31 mouse cellular contexts compared by ENCODE assay signal in genomic region chr12:71483536-71484165, GRCm38 (mm10).
A peak's percentile ranks its signal among the peaks of the same experiment; 100 is the strongest.
DNase-seq lines count a peak whose midpoint lies in the region; ATAC-seq lines count a peak whose summit lies in the region.
"Had no signal": no experiment of that assay in that cellular context is flagged by ENCODE, and none has a peak within 500 bp of the region (broad histone marks: within the 10 kb centered on the region; RNA-seq: fewer than 3 reads in every experiment).

No protein-coding gene starts in this region.

- no peaks in the 10 kb centered on the region for H3K36me3 ChIP-seq in embryonic facial prominence, embryonic 13.5 days
- H3K36me3 ChIP-seq in embryonic facial prominence, embryonic 10.5 days (replicated peaks), result no peaks in the 10 kb centered on the region
- no peaks in the 10 kb centered on the region for H3K36me3 ChIP-seq in heart, embryonic 15.5 days
- no peaks in the 10 kb centered on the region for H3K36me3 ChIP-seq in embryonic facial prominence, embryonic 14.5 days (ENCODE audit: control insufficient read depth, insufficient read depth, low read length)
- H3K36me3 ChIP-seq: hindbrain, embryonic 12.5 days; intestine, embryonic 15.5 days; limb, embryonic 10.5 days; limb, embryonic 15.5 days; liver, embryonic 13.5 days; midbrain, embryonic 13.5 days; neural tube, embryonic 15.5 days; stomach, embryonic 15.5 days had no signal

- H3K27ac ChIP-seq in embryonic facial prominence, embryonic 13.5 days, result 0 out of 2 replicates have a peak overlapping the region, but pooled peaks have one; percentile 28
- H3K27ac ChIP-seq in embryonic facial prominence, embryonic 10.5 days (replicated peaks), result no peak overlapping the region
- peak overlapping the region; percentile 27; the same call in 1 of the 2 replicates for H3K27ac ChIP-seq in heart, embryonic 15.5 days
- H3K27ac ChIP-seq in embryonic facial prominence, embryonic 14.5 days (replicated peaks; ENCODE audit: low read depth, low read length), result peak overlapping the region; percentile 70; the same call in 1 of the 2 replicates
- H3K27ac ChIP-seq: forebrain, embryonic 13.5 days; hindbrain, embryonic 12.5 days; intestine, embryonic 15.5 days; limb, embryonic 15.5 days; liver, embryonic 13.5 days; midbrain, embryonic 13.5 days; neural tube, embryonic 15.5 days had no signal

- no peak for ATAC-seq in embryonic facial prominence, embryonic 13.5 days (ENCODE audit: insufficient number of reproducible peaks, insufficient read depth, low FRiP score, low TSS enrichment, low read depth)
- ATAC-seq in heart, embryonic 15.5 days (replicated peaks; ENCODE audit: insufficient number of reproducible peaks, insufficient read depth, low FRiP score, low read depth), result no peak
- no peak for ATAC-seq in embryonic facial prominence, embryonic 14.5 days (ENCODE audit: low read depth)
- ATAC-seq: forebrain, embryonic 13.5 days; hindbrain, postnatal 0 days; intestine, embryonic 15.5 days; lung, postnatal 0 days; midbrain, embryonic 13.5 days had no signal

- no peak overlapping the region for H3K4me2 ChIP-seq in embryonic facial prominence, embryonic 13.5 days
- H3K4me2 ChIP-seq in heart, embryonic 15.5 days, result no peak overlapping the region
- no peak overlapping the region for H3K4me2 ChIP-seq in embryonic facial prominence, embryonic 14.5 days (ENCODE audit: low read depth, low read length)
- H3K4me2 ChIP-seq: forebrain, embryonic 13.5 days; hindbrain, embryonic 12.5 days; intestine, embryonic 15.5 days; limb, embryonic 15.5 days; liver, embryonic 13.5 days; midbrain, embryonic 13.5 days; neural tube, embryonic 15.5 days; stomach, embryonic 15.5 days had no signal

- H3K9me3 ChIP-seq in embryonic facial prominence, embryonic 13.5 days, result no peaks in the 10 kb centered on the region
- no peaks in the 10 kb centered on the region for H3K9me3 ChIP-seq in embryonic facial prominence, embryonic 10.5 days
- H3K9me3 ChIP-seq in heart, embryonic 15.5 days (replicated peaks), result no peaks in the 10 kb centered on the region
- H3K9me3 ChIP-seq in embryonic facial prominence, embryonic 14.5 days (ENCODE audit: control insufficient read depth, low read length), result no peaks in the 10 kb centered on the region
- H3K9me3 ChIP-seq: forebrain, embryonic 13.5 days; hindbrain, embryonic 12.5 days; intestine, embryonic 15.5 days; limb, embryonic 10.5 days; limb, embryonic 15.5 days; liver, embryonic 13.5 days; midbrain, embryonic 13.5 days; neural tube, embryonic 15.5 days; stomach, embryonic 15.5 days had no signal

- WGBS in embryonic facial prominence, embryonic 13.5 days, result 79% methylated on average over 7 of the region's 7 CpGs
- WGBS in embryonic facial prominence, embryonic 10.5 days, result 91% methylated on average over 7 of the region's 7 CpGs
- WGBS in heart, embryonic 15.5 days, result 65% methylated on average over 7 of the region's 7 CpGs
- 78% methylated on average over 7 of the region's 7 CpGs for WGBS in embryonic facial prominence, embryonic 14.5 days

- H3K9ac ChIP-seq in embryonic facial prominence, embryonic 13.5 days, result no peak overlapping the region
- H3K9ac ChIP-seq in heart, embryonic 15.5 days, result no peak overlapping the region
- no peak overlapping the region for H3K9ac ChIP-seq in embryonic facial prominence, embryonic 14.5 days (ENCODE audit: low read depth, low read length)
- H3K9ac ChIP-seq: forebrain, embryonic 13.5 days; hindbrain, embryonic 12.5 days; intestine, embryonic 15.5 days; limb, embryonic 15.5 days; liver, embryonic 13.5 days; midbrain, embryonic 13.5 days; neural tube, embryonic 15.5 days; stomach, embryonic 15.5 days had no signal

- no peaks in the 10 kb centered on the region for H3K27me3 ChIP-seq in embryonic facial prominence, embryonic 13.5 days
- H3K27me3 ChIP-seq in embryonic facial prominence, embryonic 10.5 days (replicated peaks; ENCODE audit: low read depth, poor library complexity, severe bottlenecking), result peaks cover 15% of the 10 kb centered on the region; the same call in 1 of the 2 replicates
- no peaks in the 10 kb centered on the region for H3K27me3 ChIP-seq in heart, embryonic 15.5 days
- 0 out of 2 replicates have a peak, but pooled peaks cover 5% of the 10 kb centered on the region for H3K27me3 ChIP-seq in embryonic facial prominence, embryonic 14.5 days (replicated peaks; ENCODE audit: control insufficient read depth, insufficient read depth, low read length)
- H3K27me3 ChIP-seq: hindbrain, embryonic 12.5 days; intestine, embryonic 15.5 days; limb, embryonic 15.5 days; liver, embryonic 13.5 days; megakaryocyte, embryonic 14.5 days; neural tube, embryonic 15.5 days; stomach, embryonic 15.5 days had no signal

- H3K4me3 ChIP-seq in embryonic facial prominence, embryonic 13.5 days, result no peak overlapping the region
- H3K4me3 ChIP-seq in embryonic facial prominence, embryonic 10.5 days, result no peak overlapping the region
- H3K4me3 ChIP-seq in heart, embryonic 15.5 days, result no peak overlapping the region
- H3K4me3 ChIP-seq in embryonic facial prominence, embryonic 14.5 days (ENCODE audit: low read depth, low read length), result no peak overlapping the region
- H3K4me3 ChIP-seq: forebrain, embryonic 13.5 days; hindbrain, embryonic 12.5 days; intestine, embryonic 15.5 days; limb, embryonic 10.5 days; limb, embryonic 15.5 days; liver, embryonic 13.5 days; megakaryocyte, embryonic 14.5 days; midbrain, embryonic 13.5 days; neural tube, embryonic 15.5 days; stomach, embryonic 15.5 days had no signal

- H3K4me1 ChIP-seq in embryonic facial prominence, embryonic 13.5 days, result peaks cover 45% of the 10 kb centered on the region
- peaks cover 38% of the 10 kb centered on the region for H3K4me1 ChIP-seq in embryonic facial prominence, embryonic 10.5 days
- peaks cover 40% of the 10 kb centered on the region for H3K4me1 ChIP-seq in heart, embryonic 15.5 days (replicated peaks)
- peaks cover 27% of the 10 kb centered on the region for H3K4me1 ChIP-seq in embryonic facial prominence, embryonic 14.5 days (ENCODE audit: control insufficient read depth, insufficient read depth, low read length)
- H3K4me1 ChIP-seq: liver, embryonic 13.5 days; megakaryocyte, embryonic 14.5 days had no signal

- DNase-seq in embryonic facial prominence, embryonic 10.5 days (ENCODE audit: low spot score), result no peak
- no peak for DNase-seq in heart, adult 8-10 months (ENCODE audit: low spot score)
- DNase-seq in embryonic facial prominence, embryonic 14.5 days (ENCODE audit: low spot score), result peak; percentile 40
- no peak for DNase-seq in left cerebral cortex, postnatal 10 days (ENCODE audit: extremely low spot score in 1 of 2, low spot score in 2 of 2)
- DNase-seq in cerebellum, adult 11 months, result no peak
- DNase-seq: adrenal gland, postnatal 36 days; cerebellum, adult 2 months; cerebellum, postnatal 14 days; gastrocnemius, postnatal 14 days; kidney, adult 2 months; kidney, postnatal 10 days; layer of hippocampus, postnatal 36 days; liver, embryonic 13.5 days; lung, adult 18-20 months; lung, postnatal 4 days; retina, postnatal 1 day; right cerebral cortex, postnatal 14 days; thymus, postnatal 14 days had no signal

- intact Hi-C loops in left cerebral cortex, postnatal 10 days (cut with DNase I), result no loop called here
